Mouse (Mus musculus) intestine, postnatal 0 days (tissue): ENCODE data around the gene Rsad2. TPM values are rescaled to one million over a fixed set of nuclear protein-coding genes. Genes with fewer than 3 reads are reported as not detected.
A peak's percentile ranks its signal among the peaks of the same experiment; 100 is the strongest.

ENCODE experiments used
- ATAC-seq: fragments of 200-750 bp; cut with Nextera tagmentation; 2 replicates; pipeline ENCODE4 v1.8.0; 2017; ENCODE audit warnings: mild to moderate bottlenecking, moderate TSS enrichment, moderate library complexity
- H3K27ac ChIP-seq: fragments of 300-500 bp; sonication (generic); 2 replicates; pipeline ENCODE4 v1.5.1; 2014; ENCODE audit warnings: mild to moderate bottlenecking, low read depth, low read length, moderate library complexity
- H3K27me3 ChIP-seq: fragments of 300-500 bp; sonication (generic); replicated peaks from 2 replicates; pipeline ENCODE4 v1.6.1; 2014; ENCODE audit warnings: low read length, mixed read lengths; ENCODE audit not compliant: control insufficient read depth, insufficient read depth
- H3K36me3 ChIP-seq: fragments of 300-500 bp; sonication (generic); 2 replicates; pipeline ENCODE4 v1.6.1; 2014; ENCODE audit warnings: mild to moderate bottlenecking, moderate library complexity; ENCODE audit not compliant: control insufficient read depth, insufficient read depth
- H3K4me1 ChIP-seq: fragments of 300-500 bp; sonication (generic); replicated peaks from 2 replicates; pipeline ENCODE4 v1.6.1; 2014; ENCODE audit warnings: antibody characterized with exemption, low read length, mixed read lengths; ENCODE audit not compliant: control insufficient read depth, insufficient read depth
- H3K4me2 ChIP-seq: fragments of 300-500 bp; sonication (generic); replicated peaks from 2 replicates; pipeline ENCODE4 v1.6.1; 2014; ENCODE audit warnings: low read depth, mild to moderate bottlenecking, moderate library complexity
- H3K4me3 ChIP-seq: fragments of 300-500 bp; sonication (generic); 2 replicates; pipeline ENCODE4 v1.5.1; 2014; ENCODE audit warnings: low read depth, low read length
- H3K9ac ChIP-seq: fragments of 300-500 bp; sonication (generic); 2 replicates; pipeline ENCODE4 v1.6.1; 2014; ENCODE audit warnings: mild to moderate bottlenecking, low read depth, low read length
- H3K9me3 ChIP-seq: fragments of 300-500 bp; sonication (generic); 2 replicates; pipeline ENCODE4 v1.6.1; 2016; ENCODE audit warnings: mixed run types; ENCODE audit not compliant: control insufficient read depth
- CTCF ChIP-seq: sonication (generic); IDR thresholded peaks from 2 replicates; pipeline ENCODE4 v1.5.1; 2016; ENCODE audit warnings: low read depth, mild to moderate bottlenecking, control low read depth, antibody characterized with exemption, moderate library complexity
- WGBS: fragments of 180-500 bp; shearing (Covaris S2); extraction: QIAGEN DNeasy Blood & Tissue Kit; methylation state at CpG from one replicate; pipeline ENCODE4 v1.1.7; 2014; 5-methylcytosine and 5-hydroxymethylcytosine counted together
- polyA plus RNA-seq: library from polyadenylated mRNA; unstranded; fragments of >200 nt; fragmentation: Nextera tagmentation; extraction: Ambion mirVana; gene quantifications from 2 replicates; pipeline ENCODE4 v1.2.1, GENCODE M21; 2015

The Rsad2 gene
- polyA plus RNA-seq, 1 experiment from 2014 or later: 13.1 TPM

DNA sequence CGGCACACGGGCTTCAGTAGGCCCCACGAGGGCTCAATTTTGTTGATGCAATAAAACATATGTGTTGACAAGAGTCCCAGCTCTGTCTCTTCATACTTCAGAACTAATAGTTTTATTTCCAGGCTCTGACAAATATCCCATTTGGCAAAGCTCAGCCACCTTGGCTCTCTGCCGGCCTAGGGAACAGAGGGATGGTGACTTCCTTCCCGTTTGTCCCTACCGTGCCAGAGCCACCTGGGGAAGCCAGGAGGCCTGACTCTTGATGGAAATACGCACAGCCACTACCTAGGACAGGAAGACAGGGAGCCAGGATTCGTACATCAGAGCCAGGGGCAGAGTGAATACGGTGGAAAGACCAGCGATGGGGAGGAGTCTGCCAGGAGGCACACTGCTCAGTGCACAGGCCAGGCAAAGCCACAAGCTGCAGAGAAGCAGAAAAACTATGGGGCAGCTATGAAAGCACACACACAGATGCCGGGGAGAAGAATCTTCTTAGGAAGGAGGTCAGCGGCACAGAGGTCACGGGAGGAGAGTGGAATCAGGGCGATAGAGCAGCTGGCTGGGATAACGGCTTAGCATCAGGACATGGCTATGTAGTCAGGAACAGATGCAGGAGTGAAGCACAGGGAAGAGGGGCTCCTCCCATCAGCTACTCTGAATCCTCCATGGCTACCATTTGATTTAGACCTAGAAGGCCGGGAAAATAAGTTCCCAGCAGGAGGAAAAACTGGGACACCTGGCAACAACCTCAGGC, 52.7 kb downstream of the Rsad2 start:
- no peaks in the 10 kb centered on the region for H3K9me3 ChIP-seq
- TF ChIP-seq CTCF: no peak
- ATAC-seq: no peak
- H3K9ac ChIP-seq: no peak overlapping the region
- H3K4me3 ChIP-seq: no peak overlapping the region
- no peaks in the 10 kb centered on the region for H3K36me3 ChIP-seq
- H3K4me1 ChIP-seq: peaks cover 4% of the 10 kb centered on the region; the same call in 1 of the 2 replicates
- peak overlapping the region; percentile 41; the same call in 1 of the 2 replicates for H3K27ac ChIP-seq
- H3K27me3 ChIP-seq: no peaks in the 10 kb centered on the region
- 69% methylated on average over 16 of the region's 16 CpGs for WGBS
- no peak overlapping the region for H3K4me2 ChIP-seq

DNA sequence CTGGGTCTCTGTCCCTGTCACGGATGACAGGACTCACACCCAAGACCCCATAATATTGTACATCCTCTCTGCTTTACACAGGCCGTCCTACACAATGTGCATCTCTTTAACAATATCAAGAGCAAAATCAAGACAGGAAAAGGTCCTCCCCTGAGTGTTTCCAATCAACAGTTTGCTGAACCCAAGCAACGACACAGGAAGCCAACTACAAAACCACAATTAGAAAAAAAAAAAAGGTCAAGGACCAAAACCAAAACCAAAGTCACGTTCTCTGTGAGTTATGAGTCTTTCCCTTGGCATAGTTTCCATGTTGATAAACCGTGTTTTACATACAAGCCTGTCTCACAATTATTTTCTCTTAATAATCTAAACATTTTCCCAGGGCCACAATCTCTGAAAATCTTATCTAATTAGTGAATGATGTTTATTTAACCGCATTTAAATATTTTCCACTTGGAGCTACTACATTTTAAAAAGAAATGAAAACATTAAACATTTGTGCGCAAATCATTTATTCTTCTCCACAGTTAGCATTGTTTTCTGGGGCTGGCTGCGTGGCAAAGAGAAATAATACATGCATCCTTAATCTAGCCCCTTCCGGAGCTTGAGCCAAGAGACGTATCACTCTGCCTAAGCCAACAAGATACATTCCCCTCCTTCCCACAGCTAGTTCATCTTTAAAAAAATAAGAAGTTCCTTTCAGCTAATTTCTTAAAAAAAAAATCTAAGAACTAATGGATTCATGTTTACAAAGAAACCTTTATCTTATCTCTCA, 54.4 kb downstream of the Rsad2 start:
- Histone ChIP-seq H3K27ac (0 out of 2 replicates have a peak overlapping the region, but pooled peaks have one; percentile 24), H3K9ac (no peak overlapping the region), H3K27me3 (no peaks in the 10 kb centered on the region), H3K4me2 (no peak overlapping the region), H3K4me1 (peaks cover 4% of the 10 kb centered on the region; the same call in 1 of the 2 replicates), H3K9me3 (no peaks in the 10 kb centered on the region), H3K4me3 (no peak overlapping the region), H3K36me3 (no peaks in the 10 kb centered on the region)
- WGBS: 58% methylated on average over 10 of the region's 10 CpGs
- no peak for ATAC-seq
- no peak for TF ChIP-seq CTCF

DNA sequence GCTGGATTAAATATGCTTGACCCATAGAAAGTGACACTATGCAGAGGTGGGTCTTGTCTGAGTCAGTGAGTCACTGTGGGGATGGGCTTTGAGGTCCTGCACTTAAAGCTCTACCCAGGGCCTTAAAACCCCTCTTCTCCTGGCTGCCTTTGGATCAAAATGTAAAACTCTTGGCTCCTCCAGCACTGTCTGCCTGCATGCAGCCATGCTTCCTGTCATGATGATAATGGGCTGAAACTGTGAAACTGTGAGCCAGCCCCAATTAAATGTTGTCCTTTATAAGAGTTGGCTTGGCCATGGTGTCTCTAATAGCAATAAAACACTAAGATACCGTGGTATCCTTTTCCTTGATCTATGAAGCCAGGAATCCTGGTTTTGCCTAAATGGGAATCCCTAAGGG, 55.0 kb downstream of the Rsad2 start:
- no peak for TF ChIP-seq CTCF
- no peaks in the 10 kb centered on the region for H3K36me3 ChIP-seq
- WGBS: 62% methylated on average over 1 of the region's 1 CpGs
- H3K4me3 ChIP-seq: no peak overlapping the region
- no peak overlapping the region for H3K4me2 ChIP-seq
- no peaks in the 10 kb centered on the region for H3K9me3 ChIP-seq
- H3K9ac ChIP-seq: no peak overlapping the region
- peaks cover 4% of the 10 kb centered on the region; the same call in 1 of the 2 replicates for H3K4me1 ChIP-seq
- 0 out of 2 replicates have a peak overlapping the region, but pooled peaks have one; percentile 24 for H3K27ac ChIP-seq
- ATAC-seq: no peak
- H3K27me3 ChIP-seq: no peaks in the 10 kb centered on the region

DNA sequence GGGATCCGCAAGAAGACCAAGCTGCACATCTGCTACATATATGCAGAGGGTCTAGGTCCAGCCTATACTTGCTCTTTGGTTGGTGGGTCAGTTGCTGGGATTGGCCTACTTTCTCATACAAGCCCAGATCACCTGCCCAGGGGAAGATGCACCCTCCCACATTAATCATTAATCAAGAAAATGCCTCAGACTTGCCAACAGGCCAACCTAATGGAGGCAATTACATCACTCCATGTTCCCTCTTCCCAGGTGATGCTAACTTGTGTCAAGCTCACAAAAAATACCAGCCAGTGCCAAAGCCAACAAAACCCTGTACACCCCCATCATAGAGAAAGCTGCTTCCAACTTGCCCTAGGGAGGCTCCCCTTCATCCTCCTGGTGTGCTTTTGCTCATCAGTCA, 55.5 kb downstream of the Rsad2 start:
- Histone ChIP-seq H3K9ac (no peak overlapping the region), H3K27ac (no peak overlapping the region), H3K4me3 (no peak overlapping the region), H3K27me3 (no peaks in the 10 kb centered on the region), H3K4me2 (no peak overlapping the region), H3K9me3 (no peaks in the 10 kb centered on the region), H3K4me1 (peaks cover under 1% of the 10 kb centered on the region; the same call in 1 of the 2 replicates), H3K36me3 (no peaks in the 10 kb centered on the region)
- TF ChIP-seq CTCF: no peak
- WGBS: 100% methylated on average over 1 of the region's 1 CpGs
- ATAC-seq: no peak

DNA sequence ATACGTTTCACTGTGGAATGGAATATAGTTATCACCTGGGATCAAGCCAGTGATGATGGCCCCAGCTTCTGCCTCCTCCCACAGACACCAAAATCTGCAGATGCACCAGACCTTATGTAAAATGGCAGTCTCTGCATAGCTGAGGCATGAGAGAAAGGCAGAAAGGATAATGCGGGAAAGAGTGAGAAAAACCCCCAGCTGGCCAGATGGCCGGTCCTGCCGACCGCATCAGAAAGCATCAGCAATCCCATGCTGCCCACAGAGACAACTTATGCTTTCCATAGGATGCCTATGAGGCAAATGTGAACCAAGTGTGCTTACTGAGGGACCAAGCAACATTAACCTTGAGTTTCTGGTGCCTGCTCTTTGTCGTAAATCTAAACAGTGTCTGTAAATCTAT, 56.9 kb downstream of the Rsad2 start:
- H3K27ac ChIP-seq: no peak overlapping the region
- ATAC-seq: no peak
- H3K9me3 ChIP-seq: no peaks in the 10 kb centered on the region
- H3K36me3 ChIP-seq: no peaks in the 10 kb centered on the region
- 89% methylated on average over 6 of the region's 6 CpGs for WGBS
- TF ChIP-seq CTCF: no peak
- no peaks in the 10 kb centered on the region; the same call in 1 of the 2 replicates for H3K4me1 ChIP-seq
- H3K27me3 ChIP-seq: no peaks in the 10 kb centered on the region
- no peak overlapping the region for H3K4me2 ChIP-seq
- no peak overlapping the region for H3K9ac ChIP-seq
- no peak overlapping the region for H3K4me3 ChIP-seq

DNA sequence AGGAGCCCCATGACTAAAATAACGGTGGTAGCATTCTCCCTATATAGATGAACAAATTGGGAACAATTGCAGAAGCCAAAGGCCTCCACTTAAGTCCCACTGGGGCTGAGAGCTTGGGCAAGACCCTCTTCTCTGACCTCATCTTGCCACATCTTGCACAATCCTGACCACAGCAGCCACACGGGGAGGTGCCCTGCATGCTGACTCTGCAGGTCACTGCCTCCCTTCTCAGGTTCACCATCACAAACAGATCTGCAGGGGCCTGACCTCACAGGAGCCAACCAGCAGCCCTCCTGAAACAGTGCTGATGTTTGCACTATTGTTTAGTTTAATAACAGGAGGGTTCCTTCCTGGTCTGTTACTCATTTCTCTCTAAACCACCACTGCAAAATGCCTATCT, 57.7 kb downstream of the Rsad2 start:
- H3K9me3 ChIP-seq: no peaks in the 10 kb centered on the region
- ATAC-seq: no peak

More for the DNA sequence above, 57.7 kb downstream of the Rsad2 start:
- no peaks in the 10 kb centered on the region for H3K27me3 ChIP-seq
- no peaks in the 10 kb centered on the region; the same call in 1 of the 2 replicates for H3K4me1 ChIP-seq
- H3K36me3 ChIP-seq: no peaks in the 10 kb centered on the region
- no peak overlapping the region for H3K27ac ChIP-seq
- no peak overlapping the region for H3K4me2 ChIP-seq
- no peak for TF ChIP-seq CTCF
- H3K4me3 ChIP-seq: no peak overlapping the region
- WGBS: 44% methylated on average over 2 of the region's 2 CpGs
- H3K9ac ChIP-seq: no peak overlapping the region
